Mouse (Mus musculus) lung, adult 2 months (tissue): ENCODE results near the gene Cga. TPM values are rescaled to one million over a fixed set of nuclear protein-coding genes. Genes with fewer than 3 reads are reported as not detected.

Source experiments
- DNase-seq: peaks from one replicate; pipeline ENCODE4 v3.0.0; 2022
- H3K4me1 ChIP-seq: fragments of 200-500 bp; 2 replicates; pipeline ENCODE4 v1.6.1; 2011; ENCODE audit warnings: low read length; ENCODE audit not compliant: control insufficient read depth, insufficient read depth
- H3K4me3 ChIP-seq: fragments of 200-500 bp; replicated peaks from 2 replicates; pipeline ENCODE3; 2011; ENCODE audit warnings: low read depth, mild to moderate bottlenecking, control low read depth, low read length; ENCODE audit errors: extremely low read depth
- CTCF ChIP-seq: fragments of 200-500 bp; IDR thresholded peaks from 2 replicates; pipeline ENCODE4 v1.5.1; 2011; ENCODE audit warnings: mild to moderate bottlenecking, low read length, control low read depth; ENCODE audit not compliant: insufficient read depth
- POLR2A ChIP-seq: fragments of 200-500 bp; IDR thresholded peaks from 2 replicates; pipeline ENCODE4 v1.6.1; 2011; ENCODE audit warnings: low read depth, mild to moderate bottlenecking, control low read depth, low read length, borderline replicate concordance; ENCODE audit errors: extremely low read depth
- WGBS: fragments of 180-500 bp; shearing (Covaris S2); methylation state at CpG from one replicate; pipeline ENCODE4 v1.1.7; 2018; 5-methylcytosine and 5-hydroxymethylcytosine counted together
- polyA plus RNA-seq: library from polyadenylated mRNA; depleted of rRNA; stranded (reverse); fragments of >200 nt; gene quantifications from 2 replicates; pipeline ENCODE4 v1.2.3, GENCODE M21; 2012

Cga gene
- polyA plus RNA-seq, 1 experiment, result not detected

- DNase-seq, result no peak
- 78% methylated on average over 4 of the region's 4 CpGs for WGBS
- Histone ChIP-seq H3K4me1 (peaks cover 4% of the 10 kb centered on the region), H3K4me3 (no peak overlapping the region)
- no peak for TF ChIP-seq POLR2A
- no peak for TF ChIP-seq CTCF
Measured at GRCm38 (mm10) chr4:34872896-34873495, 20.6 kb upstream of the Cga start.

GRCm38 (mm10) chr4:34874234-34874633 lies 19.3 kb upstream of the Cga start:
- TF ChIP-seq CTCF, result no peak
- TF ChIP-seq POLR2A, result no peak
- peaks cover 2% of the 10 kb centered on the region for H3K4me1 ChIP-seq
- no peak for DNase-seq
- WGBS, result 34% methylated on average over 1 of the region's 1 CpGs
- H3K4me3 ChIP-seq, result no peak overlapping the region

DNA sequence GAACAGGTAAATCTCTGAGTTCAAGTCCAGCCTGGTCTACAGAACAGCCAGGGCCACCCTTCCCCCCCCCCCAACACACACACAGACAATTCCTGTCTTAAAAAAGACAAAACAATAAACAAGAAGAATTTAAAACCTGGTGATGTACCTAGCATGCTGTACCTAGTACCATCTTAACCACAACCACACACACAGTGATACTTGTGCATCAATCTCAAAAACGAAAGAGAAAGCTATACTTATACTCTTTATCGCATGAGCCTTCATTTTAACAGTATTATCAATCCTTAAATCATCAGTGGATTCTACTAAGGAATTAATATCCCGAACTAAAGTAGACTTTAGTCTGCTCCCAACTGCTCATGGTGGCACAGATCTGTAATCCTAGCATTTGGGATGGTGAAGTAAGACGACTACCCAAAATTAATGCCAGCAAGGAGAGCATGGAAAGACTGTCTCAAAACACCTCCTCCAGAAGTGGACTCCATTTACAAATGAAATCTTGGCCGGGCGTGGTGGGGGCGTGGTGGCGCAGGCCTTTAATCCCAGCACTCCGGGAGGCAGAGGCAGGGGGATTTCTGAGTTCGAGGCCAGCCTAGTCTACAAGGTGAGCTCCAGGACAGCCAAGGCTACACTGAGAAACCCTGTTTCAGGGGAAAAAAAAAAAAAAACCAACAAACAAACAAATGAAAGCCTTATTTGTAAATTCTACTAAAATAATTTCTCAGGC lies 12.5 kb upstream of the Cga start:
- WGBS, result 75% methylated on average over 10 of the region's 10 CpGs

GRCm38 (mm10) chr4:34881851-34882250 lies 11.7 kb upstream of the Cga start:
- no peak for DNase-seq
- peak overlapping the region; percentile 78 for H3K4me3 ChIP-seq
- WGBS, result 9% methylated on average over 4 of the region's 4 CpGs
- TF ChIP-seq POLR2A, result no peak
- no peak for TF ChIP-seq CTCF
- H3K4me1 ChIP-seq, result peaks cover 11% of the 10 kb centered on the region

More for the DNA sequence above, 12.5 kb upstream of the Cga start:
- Histone ChIP-seq H3K4me1 (peaks cover 9% of the 10 kb centered on the region), H3K4me3 (no peak overlapping the region)
- DNase-seq, result no peak
- TF ChIP-seq CTCF (no peak), POLR2A (no peak)

- DNase-seq, result no peak
- under 1% methylated on average over 58 of the region's 58 CpGs for WGBS
- no peak for TF ChIP-seq CTCF
- TF ChIP-seq POLR2A, result no peak
- H3K4me1 ChIP-seq, result peaks cover 11% of the 10 kb centered on the region
- H3K4me3 ChIP-seq, result peak overlapping the region; percentile 78
Measured at GRCm38 (mm10) chr4:34882291-34882769, 11.2 kb upstream of the Cga start.

- peaks cover 11% of the 10 kb centered on the region for H3K4me1 ChIP-seq
- DNase-seq, result peak; percentile 90
- TF ChIP-seq CTCF, result no peak
- TF ChIP-seq POLR2A, result peak; percentile 83
- H3K4me3 ChIP-seq, result peak within 1 kb of the TSS; percentile 78
- under 1% methylated on average over 44 of the region's 44 CpGs for WGBS
Measured at GRCm38 (mm10) chr4:34882818-34883217, 10.8 kb upstream of the Cga start, which contains the start of gene Zfp292. Zfp292 (minus strand) TSS chr4:34882960.

DNA sequence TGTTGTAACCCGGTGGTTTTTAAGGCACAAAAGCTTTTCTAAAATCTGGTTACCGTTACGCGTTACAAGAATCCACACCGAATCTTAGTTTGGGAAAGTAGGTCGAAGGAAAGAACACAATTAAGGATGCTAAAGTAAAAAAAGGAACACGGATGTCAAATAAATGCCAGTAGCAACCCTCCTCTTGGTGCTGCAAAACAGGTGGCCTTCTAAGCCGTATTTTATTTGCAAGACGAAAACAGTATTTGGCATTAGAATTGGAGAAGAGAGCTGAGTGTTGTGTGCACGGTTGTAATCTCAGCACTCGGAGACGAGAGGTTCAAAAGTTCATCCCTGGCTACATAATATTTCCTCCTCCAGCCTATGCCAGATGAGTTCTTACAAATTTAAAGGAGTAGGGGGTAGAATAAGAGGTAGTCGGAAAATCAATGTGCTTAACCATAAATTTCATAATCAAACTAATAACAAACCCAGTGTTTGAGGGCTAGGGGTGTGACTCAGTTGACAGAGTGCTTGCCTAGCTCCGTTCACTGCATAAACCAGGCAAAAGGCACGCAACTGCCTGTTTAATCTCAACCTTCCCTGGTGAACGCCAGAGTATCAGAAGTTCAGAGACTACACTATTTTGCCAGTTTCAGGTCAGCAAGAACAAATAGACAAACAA lies 10.1 kb upstream of the Cga start:
- peaks cover 11% of the 10 kb centered on the region for H3K4me1 ChIP-seq
- DNase-seq, result no peak
- WGBS, result 25% methylated on average over 16 of the region's 16 CpGs
- peak overlapping the region; percentile 78 for H3K4me3 ChIP-seq
- no peak for TF ChIP-seq CTCF
- no peak for TF ChIP-seq POLR2A

DNA sequence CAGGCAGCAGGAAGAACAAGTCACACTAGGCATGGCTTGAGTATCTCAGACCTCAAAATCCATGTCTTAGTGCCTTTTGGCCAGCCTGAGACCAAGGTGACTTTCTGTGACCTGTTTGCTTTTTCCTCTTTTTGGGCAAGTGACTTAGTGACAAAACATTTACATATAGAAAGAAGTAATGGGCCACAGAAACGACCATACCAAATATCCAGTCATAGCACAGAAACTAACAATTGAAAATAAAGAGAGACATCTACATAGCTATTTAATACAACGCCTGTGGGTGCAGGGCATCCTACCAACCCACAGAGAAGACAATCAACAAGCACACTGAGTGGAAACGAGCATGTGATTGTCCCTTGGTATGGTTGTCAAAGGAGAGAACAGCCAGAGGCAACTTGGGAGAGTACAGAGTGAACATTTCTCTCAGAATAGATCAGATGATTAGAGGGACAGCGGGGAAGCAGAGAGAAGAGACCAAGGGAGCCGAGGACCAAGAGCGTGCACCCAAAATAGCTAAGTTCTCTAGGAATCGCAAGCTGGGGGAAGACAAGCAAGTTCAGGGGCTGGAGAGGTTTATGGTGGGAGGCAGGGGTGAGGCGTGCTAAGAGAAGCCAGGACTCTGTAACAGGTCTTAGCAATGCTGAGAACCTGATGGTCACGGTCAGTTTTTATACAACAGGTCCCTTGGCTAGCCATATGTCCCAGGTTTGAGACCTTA lies 7.8 kb upstream of the Cga start:
- Histone ChIP-seq H3K4me3 (peak overlapping the region; percentile 87), H3K4me1 (peaks cover 11% of the 10 kb centered on the region)
- DNase-seq, result no peak
- 62% methylated on average over 9 of the region's 9 CpGs for WGBS
- no peak for TF ChIP-seq CTCF

- WGBS, result 1% methylated on average over 48 of the region's 48 CpGs
- peak; percentile 84 for DNase-seq
- TF ChIP-seq CTCF (no peak), POLR2A (peak; percentile 69; the same call in 1 of the 2 replicates)
- peaks cover 8% of the 10 kb centered on the region for H3K4me1 ChIP-seq
- peak overlapping the region; percentile 87 for H3K4me3 ChIP-seq
Measured at GRCm38 (mm10) chr4:34886490-34887111, 7.0 kb upstream of the Cga start.
